Mouse (Mus musculus) megakaryocyte, adult 5-6 weeks (primary cell): ENCODE data around the gene Erc2. TPM values are rescaled to one million over a fixed set of nuclear protein-coding genes. Genes with fewer than 3 reads are reported as not detected.

Experiments used
- ATAC-seq: 2 replicates; pipeline ENCODE4 v1.8.0; 2016; ENCODE audit warnings: mild to moderate bottlenecking, inconsistent platforms; ENCODE audit not compliant: poor library complexity, severe bottlenecking
- total RNA-seq, 2 experiments: library from RNA; stranded (forward) in 1 of 2; stranded (reverse) in 1 of 2; fragments of 153-499, 151-499 nt in 1 of 2; fragments of 221-1000, 200-1000 nt in 1 of 2; gene quantifications; 2 replicates each; pipeline versions ENCODE4 v1.2.3 to v1.2.4; 2015 to 2017

Gene Erc2
- total RNA-seq, 2 experiments from 2014 or later: 0.04 TPM; not detected in 1

GRCm38 (mm10) chr14:28274826-28275225 lies 652.6 kb downstream of the Erc2 start:
- ATAC-seq: no peak

DNA sequence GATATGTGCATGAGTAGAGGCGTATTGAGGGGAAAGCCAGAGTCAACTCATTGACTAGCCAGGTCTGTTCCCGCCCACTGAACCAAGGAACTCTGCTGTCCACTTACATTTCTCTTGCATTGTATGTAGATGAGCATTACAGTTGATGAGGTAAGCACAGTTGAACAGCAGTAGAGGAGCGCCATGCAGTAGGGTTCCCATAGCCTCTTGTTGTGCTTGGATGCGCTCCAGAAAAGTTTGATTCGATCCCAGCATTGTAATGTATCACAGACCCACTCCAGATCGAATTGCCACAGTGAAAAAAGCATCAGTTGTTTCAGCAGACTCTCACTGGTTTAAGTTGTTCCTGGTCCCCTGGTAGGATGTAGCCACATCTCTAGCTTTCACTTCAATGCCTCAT lies 656.7 kb downstream of the Erc2 start:
- no peak for ATAC-seq

DNA sequence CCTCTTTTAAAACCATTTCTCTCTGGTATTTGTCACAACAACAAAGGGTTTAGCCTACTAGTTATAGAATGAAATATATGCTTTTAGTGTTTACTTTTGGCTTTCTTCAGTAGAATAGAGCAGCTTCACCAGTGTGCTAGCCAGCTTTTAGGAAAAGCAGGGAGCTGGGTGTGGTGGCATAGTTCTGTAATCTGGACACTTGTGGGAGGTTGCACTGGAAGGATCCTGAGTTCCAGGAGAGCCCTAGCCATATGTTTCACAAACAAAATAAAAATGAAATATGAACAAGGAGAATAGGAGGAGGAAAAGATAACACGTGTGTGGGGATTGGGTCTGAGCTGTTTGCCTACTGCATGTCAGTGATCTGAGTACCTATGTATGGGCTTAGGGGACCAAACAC lies 658.1 kb downstream of the Erc2 start:
- no peak for ATAC-seq

DNA sequence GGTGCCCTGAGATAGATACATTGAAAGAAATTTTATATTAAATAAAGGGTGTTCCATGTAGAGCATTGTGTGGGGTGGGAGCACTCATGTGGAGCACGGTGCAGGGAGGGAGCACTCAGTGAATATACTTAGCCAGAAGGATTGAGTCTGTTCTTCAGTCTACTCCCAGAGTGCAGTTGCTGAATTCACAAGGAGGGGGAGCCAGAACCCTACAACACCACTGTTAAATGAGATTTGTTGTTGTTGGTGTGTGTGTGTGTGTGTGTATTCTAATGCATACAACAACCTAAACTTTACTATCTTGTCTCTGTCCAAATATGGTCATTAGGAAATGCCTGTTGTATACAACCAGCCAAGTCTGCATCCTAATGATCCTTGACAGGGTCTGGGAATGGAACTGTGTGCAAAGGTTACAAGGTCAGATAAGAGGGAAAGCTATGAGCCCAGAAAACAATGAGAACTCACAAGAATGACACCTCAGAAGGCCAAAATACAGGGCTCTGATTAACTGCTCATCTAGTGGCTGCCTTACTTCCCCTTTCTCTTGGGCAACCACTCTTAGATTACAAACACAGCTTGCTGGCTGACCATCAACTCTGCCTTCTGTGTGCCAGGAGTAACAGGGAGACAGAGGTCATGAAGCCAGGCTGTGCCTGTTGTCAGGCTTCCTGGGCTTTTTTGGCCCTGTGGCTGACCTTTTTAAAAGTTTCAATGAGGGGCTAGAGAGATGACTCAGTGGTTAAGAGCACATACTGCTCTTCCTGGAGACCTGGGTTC lies 661.3 kb downstream of the Erc2 start:
- no peak for ATAC-seq

DNA sequence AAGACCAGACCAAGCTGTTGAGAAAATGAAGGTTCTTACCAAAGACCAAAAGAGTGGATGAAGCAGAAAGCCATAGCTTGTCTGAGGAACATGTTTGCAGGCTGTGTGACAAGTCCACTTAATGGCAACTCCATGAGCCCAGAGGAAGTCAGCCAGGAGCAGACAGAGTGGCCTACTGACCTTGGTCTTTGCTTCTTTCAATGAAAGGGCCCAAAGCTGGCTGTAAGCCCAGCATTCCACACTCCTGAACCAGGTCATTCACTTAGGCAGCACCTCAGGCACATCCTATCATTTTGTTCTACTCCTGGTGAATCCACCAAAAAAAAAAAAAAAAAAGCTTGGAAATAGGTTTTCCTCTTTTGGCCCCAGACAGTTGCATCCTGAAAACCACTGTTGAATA lies 664.3 kb downstream of the Erc2 start:
- ATAC-seq: no peak

DNA sequence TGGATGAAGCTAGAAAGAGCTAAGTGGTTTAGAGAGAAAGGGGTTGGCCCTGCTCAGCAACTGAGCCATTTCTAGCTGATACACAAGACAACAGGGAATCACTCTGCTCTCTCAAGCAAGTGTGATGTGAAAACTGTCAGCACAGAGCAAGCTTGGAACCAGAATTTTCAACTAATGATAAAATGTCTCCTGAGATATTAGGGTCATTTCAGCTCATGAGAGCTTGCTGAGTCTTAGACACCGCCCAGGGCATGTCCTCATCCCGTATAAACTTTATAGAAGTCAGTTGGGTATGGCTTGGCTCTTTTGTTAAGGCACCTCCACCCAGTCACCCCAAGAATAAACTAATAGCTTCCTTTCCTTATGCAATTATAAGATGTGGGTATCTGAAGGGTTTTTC lies 666.0 kb downstream of the Erc2 start:
- ATAC-seq: no peak

DNA sequence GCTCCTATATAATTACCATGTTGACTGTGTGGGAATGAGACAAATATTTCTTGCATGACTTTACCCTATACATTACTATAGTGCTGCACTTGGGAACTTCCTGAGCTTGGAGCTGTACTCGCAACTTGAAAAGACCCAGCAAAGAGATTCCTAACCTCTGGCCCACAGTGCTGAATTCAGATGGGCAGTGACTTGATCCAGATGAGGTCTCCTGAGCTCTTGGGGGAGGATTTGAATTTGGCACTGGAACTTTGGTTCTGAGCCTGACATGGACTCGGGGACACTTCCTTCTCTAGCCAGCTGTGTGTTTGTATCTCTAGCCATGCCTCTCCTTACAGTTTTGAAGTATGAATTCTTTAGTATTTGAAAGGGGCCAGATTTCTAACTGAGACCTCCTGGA lies 666.7 kb downstream of the Erc2 start:
- no peak for ATAC-seq

GRCm38 (mm10) chr14:28293921-28294320 lies 671.7 kb downstream of the Erc2 start:
- no peak for ATAC-seq

DNA sequence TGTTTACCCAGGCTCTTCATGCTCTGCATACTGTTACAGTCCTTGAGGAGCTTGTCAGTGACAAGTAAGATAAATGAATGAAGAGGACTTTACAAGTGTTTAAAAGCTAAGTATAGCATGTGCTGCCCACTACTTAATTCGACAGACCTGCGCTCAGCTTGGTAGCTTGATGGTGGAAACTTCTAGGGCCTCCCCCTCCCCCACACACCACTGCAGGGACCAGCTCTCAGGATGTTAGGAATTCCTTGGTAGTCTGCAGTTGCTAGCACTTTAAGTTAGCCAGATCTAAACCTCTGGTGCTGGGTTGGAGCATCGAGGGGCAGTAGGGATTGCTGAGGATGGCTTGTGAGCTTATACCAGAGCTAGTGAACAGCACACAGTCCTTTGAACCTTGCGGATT lies 672.9 kb downstream of the Erc2 start:
- no peak for ATAC-seq

- no peak for ATAC-seq
These were observed 677.9 kb downstream of the Erc2 start for GRCm38 (mm10) chr14:28300095-28300494.

GRCm38 (mm10) chr14:28301251-28301650 lies 679.0 kb downstream of the Erc2 start:
- ATAC-seq: no peak

- ATAC-seq: no peak
These were observed 681.9 kb downstream of the Erc2 start for GRCm38 (mm10) chr14:28304131-28304530.

DNA sequence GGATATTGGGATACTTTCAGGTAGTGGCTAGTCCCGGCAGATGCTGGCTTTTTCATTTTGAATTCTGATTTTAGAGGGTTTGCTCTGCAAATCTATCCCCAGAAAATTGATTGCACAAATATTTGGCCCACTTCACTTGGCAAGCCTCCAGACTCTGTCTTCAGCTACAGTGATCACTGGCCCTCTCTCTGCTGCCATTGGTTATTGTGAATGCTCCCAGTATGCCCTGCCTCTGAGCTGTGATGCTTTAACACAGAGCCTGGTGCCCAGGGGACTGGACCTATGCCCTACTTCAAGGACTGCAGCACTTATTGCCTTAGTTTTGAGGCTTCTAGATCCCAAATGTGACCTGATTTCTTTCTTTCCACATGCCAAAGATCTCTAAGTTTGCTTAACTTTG lies 686.4 kb downstream of the Erc2 start:
- ATAC-seq: no peak

DNA sequence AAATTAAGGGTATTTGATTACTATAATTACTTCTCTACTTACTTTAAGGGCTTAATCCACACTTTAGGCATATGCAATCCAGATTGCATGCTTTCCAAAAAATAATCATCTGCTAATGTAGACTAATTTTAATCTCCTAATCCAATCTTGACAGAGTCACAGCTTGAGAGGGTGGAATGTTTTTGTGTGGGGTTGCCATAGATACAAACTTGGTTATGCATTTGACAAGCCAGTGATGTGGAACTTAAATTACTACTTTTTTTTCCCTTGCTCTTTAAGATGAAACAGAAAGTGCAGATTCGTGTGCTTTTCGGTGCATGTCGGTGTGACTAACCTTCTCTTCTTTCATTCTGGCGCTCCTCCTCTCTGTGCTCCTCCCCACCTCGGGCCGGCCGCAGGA lies 694.6 kb downstream of the Erc2 start:
- ATAC-seq: no peak

DNA sequence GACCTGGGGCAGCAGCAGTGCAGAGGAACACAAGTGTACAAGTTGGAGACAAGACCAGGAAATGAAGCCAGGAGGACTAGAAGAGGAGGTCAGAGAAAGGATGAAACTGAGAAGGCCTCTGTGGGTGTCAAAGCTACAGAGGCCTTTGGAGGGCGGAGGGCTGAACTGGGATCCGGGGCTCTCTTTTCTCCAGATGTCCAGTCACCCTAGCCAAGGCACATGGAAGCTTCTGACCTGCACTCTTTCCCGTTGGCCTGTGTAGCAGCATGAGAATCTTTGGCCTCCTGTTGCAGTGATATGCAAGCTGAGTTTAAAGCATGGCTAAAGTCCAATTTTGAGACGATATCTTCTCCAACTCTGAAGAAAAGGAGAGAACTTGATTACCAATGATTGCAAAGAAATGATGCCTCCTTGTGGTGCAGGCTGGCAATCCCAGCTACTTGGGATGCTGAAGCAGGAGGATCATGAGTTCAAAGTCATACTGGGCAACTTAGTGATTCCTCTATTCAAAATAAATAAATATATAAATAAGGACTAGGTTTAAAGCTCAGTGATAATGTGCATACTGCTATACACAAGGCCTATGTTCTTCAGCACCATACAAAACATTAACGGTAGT lies 699.8 kb downstream of the Erc2 start:
- ATAC-seq: no peak

DNA sequence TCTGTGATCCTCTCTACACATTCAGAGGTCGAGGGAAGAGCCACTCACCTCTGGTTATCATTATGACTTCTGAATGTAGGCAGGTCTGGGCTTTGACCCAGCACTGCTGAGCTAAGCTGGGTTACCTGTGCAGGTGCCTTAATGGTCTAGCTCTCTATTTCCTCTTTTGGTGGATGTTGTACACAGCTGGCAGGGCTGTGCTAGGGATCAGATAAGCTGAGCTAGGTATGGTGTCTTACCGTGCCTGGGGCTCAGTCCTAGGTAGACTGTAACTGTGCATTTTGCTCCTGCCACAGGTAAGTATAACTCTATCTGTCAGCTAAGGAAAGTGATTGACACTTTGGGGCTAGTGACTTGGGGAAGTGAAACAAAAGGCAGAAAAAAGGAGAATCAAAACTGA lies 701.0 kb downstream of the Erc2 start:
- no peak for ATAC-seq

GRCm38 (mm10) chr14:28323727-28324126 lies 701.5 kb downstream of the Erc2 start:
- ATAC-seq: no peak

DNA sequence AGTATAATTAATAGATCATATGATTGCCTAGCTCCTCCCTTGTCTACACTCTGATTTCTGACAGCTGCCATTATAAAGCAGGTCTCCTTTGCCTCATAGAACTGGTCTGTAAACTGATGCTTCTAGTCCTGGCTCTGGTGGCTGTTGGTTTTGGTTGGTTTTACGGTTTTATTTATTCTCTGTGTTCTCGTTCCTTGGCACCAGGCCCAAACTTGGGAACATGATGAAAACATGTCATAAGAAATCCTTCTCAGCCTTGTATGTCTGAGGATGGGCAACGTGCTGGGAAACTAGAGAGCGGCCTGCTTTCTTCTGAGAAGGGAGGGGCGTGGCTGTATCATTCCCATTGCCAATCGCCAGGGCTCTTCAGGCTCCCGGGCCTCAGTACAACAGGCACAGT lies 704.2 kb downstream of the Erc2 start:
- ATAC-seq: no peak

- no peak for ATAC-seq
These were observed 706.3 kb downstream of the Erc2 start for GRCm38 (mm10) chr14:28328512-28328911.

GRCm38 (mm10) chr14:28331108-28331507 lies 708.9 kb downstream of the Erc2 start:
- no peak for ATAC-seq

DNA sequence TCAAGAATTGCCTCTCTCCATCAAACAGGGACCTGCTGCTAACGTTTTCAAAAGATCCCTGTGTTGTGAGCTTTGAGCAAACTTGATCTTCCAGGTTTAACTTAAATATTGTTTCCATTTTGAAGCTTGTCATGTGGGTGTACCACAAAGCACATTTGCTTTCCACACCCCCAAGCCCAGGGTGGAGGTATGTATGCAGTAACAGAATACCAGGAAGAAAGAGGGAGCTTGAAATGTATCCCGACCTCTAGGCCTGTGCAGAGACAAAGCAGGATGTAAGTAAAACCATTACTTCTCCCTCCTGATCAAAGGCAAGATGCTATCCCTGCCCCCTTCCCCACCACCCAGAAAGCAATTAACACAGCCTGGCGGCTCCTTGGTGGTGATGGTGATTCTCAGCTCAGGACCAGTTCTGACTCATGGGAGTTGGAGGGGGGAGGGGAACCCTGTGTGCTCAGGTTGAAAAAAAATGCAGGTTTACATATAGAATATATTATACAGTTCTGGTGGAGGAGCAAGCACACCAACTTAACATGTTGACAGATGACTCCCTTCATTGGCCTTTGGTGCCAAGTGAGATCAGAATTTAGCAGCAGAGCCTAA lies 710.2 kb downstream of the Erc2 start:
- ATAC-seq: no peak

DNA sequence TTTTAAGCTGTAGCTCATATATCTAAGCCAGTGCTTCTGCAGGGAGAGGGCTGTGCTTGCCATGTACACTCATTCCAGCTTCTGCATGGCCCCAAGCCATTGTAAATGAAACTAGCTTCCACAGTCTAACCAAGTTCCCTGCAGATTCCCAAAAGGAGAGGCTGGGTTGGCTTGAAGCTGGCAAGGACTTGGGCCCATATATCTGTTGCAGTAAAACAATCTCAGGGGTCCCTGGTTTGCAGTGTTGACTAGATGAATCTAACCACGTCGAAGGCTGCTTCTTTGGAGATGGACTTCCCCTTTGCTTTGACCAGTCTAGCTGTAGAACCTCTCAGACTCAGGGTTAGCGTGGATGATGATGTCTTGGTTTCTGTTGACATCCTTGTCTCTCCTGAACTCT lies 716.9 kb downstream of the Erc2 start:
- no peak for ATAC-seq
